Mouse (Mus musculus) MEL (cell line): ENCODE results near the gene Dnajc22.

Experiments used
- MAZ ChIP-seq: IDR thresholded peaks from 2 replicates; pipeline ENCODE4 v1.6.1; 2012; ENCODE audit warnings: low read depth, mild to moderate bottlenecking, inconsistent platforms, low read length, improper control_type of control experiment
- POLR2A ChIP-seq, 2 experiments: IDR thresholded peaks; 2 replicates each; pipeline ENCODE4 v1.6.1; 2011 to 2012; ENCODE audit warnings: low read length in 2 of 2, mild to moderate bottlenecking in 2 of 2, control low read depth in 1 of 2, improper control_type of control experiment in 1 of 2, low read depth in 1 of 2, moderate library complexity in 1 of 2; ENCODE audit not compliant: control insufficient read depth in 1 of 2, insufficient read depth in 1 of 2, poor library complexity in 1 of 2
- TAL1 ChIP-seq: IDR thresholded peaks from 2 replicates; pipeline ENCODE4 v1.6.1; 2012; ENCODE audit warnings: mild to moderate bottlenecking, inconsistent platforms, low read length, moderate library complexity, mixed read lengths

DNA sequence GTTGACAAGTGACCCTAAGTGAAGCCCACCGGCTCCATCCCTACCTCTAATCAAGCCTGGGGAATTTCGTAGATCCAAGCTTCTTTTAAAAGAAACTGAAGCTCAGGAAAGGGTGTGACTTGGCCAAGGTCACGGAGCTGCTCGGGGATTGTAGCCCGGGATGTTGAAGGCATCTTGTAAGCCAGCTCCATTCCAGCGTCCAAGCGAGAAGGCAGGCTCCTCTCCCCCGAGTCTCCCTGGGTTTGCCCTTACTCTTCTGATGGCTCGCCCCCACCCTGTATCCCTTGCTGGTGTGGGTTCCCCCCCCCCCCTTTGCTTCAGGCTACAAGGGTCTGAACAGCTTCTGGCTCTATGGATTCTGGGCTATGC is 5.5 kb downstream of the Dnajc22 start:
- TF ChIP-seq MAZ (no peak), TAL1 (no peak), POLR2A (IDR thresholded peaks at IDR 0.05; ENCODE audit: control insufficient read depth in 1 of 2, insufficient read depth in 1 of 2, low read depth in 1 of 2, low read length in 2 of 2, poor library complexity in 1 of 2) (no peak)
